Mouse (Mus musculus) frontal cortex, adult 2 months (tissue): ENCODE results near the gene Ifngr2. TPM values are rescaled to one million over a fixed set of nuclear protein-coding genes. Genes with fewer than 3 reads are reported as not detected.

Experiments
- DNase-seq, 2 experiments: peaks; one replicate each; pipeline ENCODE4 v3.0.0; 2022; ENCODE audit warnings: low spot score in 1 of 2; ENCODE audit errors: extremely low spot score in 1 of 2
- polyA plus RNA-seq: library from polyadenylated mRNA; depleted of rRNA; stranded (reverse); fragments of >200 nt; gene quantifications from 2 replicates; pipeline ENCODE4 v1.2.3, GENCODE M21; 2012; rRNA removed

Gene Ifngr2
- polyA plus RNA-seq, 1 experiment = 27.4 TPM

GRCm38 (mm10) chr16:91599242-91599641 is 52.4 kb downstream of the Ifngr2 start:
- no peak for DNase-seq

DNA sequence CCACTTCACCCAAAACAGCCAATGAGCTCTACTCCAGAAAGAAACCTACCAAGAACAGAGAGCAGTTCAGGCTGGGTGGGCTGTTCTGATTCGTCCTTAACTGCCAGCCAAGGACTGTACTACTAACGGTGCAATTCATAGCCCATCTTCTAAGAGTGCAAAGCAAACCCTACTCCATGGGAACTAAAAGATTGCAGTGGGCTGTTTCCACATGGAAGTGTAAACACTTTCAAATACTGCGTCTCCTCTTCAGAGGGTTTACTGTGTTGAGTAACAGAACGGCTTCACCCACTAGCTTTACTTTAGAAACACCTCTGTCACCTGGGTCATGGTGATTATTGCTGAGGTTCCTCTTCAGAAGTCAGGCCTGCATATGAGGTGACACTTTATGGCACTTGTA is 54.2 kb downstream of the Ifngr2 start:
- no peak for DNase-seq

- DNase-seq = no peak
These were observed 54.8 kb downstream of the Ifngr2 start for GRCm38 (mm10) chr16:91601693-91602092.

DNA sequence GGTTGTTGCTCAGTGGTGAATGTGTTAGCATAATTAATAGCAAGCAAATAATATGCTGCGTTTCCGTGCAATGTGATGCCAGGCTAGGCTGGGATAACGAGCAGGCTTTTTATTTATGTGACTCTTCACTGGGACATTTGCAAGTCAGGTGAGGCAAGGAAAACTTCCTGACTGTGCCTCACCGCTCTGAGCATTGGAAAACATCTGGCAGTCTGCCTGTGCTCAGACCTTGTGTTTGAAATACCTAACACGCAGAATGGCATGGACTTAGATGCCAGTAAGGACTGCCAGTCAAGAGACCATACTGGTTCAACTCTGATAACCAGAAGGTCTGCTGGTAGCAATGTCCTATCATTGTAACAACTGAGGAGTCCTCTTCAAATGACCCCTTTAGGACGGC is 58.3 kb downstream of the Ifngr2 start:
- DNase-seq = no peak

DNA sequence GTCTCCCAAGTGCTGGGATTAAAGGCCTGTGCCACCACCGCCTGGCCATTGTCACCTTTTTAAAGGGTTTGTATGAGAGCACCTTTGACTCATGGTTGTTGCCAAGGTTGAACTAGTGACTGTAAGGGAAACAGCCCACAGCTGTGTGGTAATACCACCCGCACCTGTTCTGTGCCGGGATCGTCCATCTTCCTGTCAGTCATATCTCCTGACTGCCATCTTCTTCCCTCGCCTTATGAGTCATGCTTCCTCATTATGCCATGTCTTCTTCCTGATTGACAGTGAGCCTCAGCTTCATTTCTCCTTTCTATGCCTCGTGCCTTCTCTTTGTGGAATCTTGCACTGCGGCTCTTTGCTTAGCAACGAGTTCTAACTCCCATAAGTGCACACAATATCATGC is 60.1 kb downstream of the Ifngr2 start:
- no peak for DNase-seq

GRCm38 (mm10) chr16:91609501-91610245 is 62.8 kb downstream of the Ifngr2 start:
- DNase-seq = no peak

DNA sequence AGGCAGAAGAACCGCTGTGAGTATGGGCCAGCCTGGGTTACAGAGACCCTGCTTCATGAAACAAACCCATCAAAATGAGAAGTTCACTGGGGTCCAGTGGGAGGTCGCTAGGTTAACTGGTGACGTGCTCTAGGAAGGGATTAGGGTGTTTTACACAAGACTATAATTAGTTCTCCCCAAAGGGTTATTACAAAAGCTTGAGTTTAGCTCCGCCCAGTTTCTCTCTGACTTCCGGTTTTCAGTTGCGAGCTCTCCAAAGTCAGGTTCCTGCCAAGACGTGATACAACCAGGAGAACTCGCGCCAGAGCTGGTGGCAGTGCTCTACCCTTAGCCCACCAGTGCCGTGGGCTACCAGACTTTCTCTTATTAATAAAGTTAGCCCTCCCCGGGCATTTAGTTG is 64.4 kb downstream of the Ifngr2 start:
- DNase-seq = no peak

GRCm38 (mm10) chr16:91612525-91612924 is 65.7 kb downstream of the Ifngr2 start:
- no peak for DNase-seq

GRCm38 (mm10) chr16:91614552-91614951 is 67.7 kb downstream of the Ifngr2 start:
- peak in 1 of 2 experiments; percentile 36 for DNase-seq

Other genes with a start within 250 kb of the Ifngr2 start
- 33.8 and 36.4 TPM in 2 replicates for gene Ifnar2, start 174.3 kb upstream of the Ifngr2 start, polyA plus RNA-seq
- gene Gm21970, start 155.4 kb upstream of the Ifngr2 start, polyA plus RNA-seq = not detected in 2 replicates
- 11.1 and 14.8 TPM in 2 replicates for gene Il10rb, start 140.9 kb upstream of the Ifngr2 start, polyA plus RNA-seq
- 34.4 and 37.8 TPM in 2 replicates for gene Ifnar1, start 61.8 kb upstream of the Ifngr2 start, polyA plus RNA-seq
- 92.5 and 96.4 TPM in 2 replicates for gene Tmem50b, start 50.7 kb downstream of the Ifngr2 start, polyA plus RNA-seq
- gene Dnajc28, start 72.0 kb downstream of the Ifngr2 start, polyA plus RNA-seq = 6.4 and 6.6 TPM in 2 replicates
- 32.0 and 35.5 TPM in 2 replicates for gene Gart, start 99.9 kb downstream of the Ifngr2 start, polyA plus RNA-seq
- 367 and 426 TPM in 2 replicates for gene Son, start 100.4 kb downstream of the Ifngr2 start, polyA plus RNA-seq
- gene Donson, start 141.7 kb downstream of the Ifngr2 start, polyA plus RNA-seq = 28.6 and 30.5 TPM in 2 replicates
- 107 and 121 TPM in 2 replicates for gene Cryzl1, start 181.9 kb downstream of the Ifngr2 start, polyA plus RNA-seq
- gene Itsn1, start 182.2 kb downstream of the Ifngr2 start, polyA plus RNA-seq = 76.0 and 78.5 TPM in 2 replicates